Mouse (Mus musculus): ENCODE data around the gene Spred2.

DNA sequence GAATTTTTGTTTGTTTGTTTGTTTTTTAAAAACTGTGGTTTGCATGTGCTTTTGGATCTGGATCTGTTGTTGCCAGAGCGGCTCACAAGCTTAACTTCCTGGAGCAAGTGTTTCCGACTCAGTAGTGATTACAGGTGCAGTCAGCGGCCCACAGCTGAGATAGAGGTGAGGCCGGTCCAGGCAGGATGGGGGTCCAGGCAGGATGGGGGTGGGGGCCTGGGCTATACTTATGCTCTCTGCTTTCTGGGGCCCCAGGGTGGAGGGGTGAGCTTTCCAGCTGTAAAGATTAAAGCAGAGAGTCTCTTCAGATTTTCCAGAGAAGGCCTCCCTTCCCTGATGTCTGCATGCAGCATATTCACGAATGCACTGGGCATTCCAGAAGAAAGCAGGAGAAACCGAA, 64.5 kb downstream of the Spred2 start:
- TF ChIP-seq POLR2A (IDR thresholded peaks at IDR 0.05; ENCODE audit: insufficient read depth, low read depth, low read length), result no peak
- no peak for TF ChIP-seq CTCF (IDR thresholded peaks at IDR 0.05; ENCODE audit: insufficient read depth, low read depth, low read length)
